Mouse (Mus musculus) kidney, embryonic 15.5 days (tissue): ENCODE measurements at regions not wholly inside any gene's neighbourhood (a gene's known extent, or its start where the extent isn't known, plus 50 kb on each side); places are given as distances from the start of the nearest gene placed in this dataset.
"Not testable (repeated sequence)": the region's sequence is repeated elsewhere in the genome, so short reads cannot be mapped to it uniquely, and the experiment has no call there.

Experiments
- ATAC-seq: fragments of 200-750 bp; cut with Nextera tagmentation; replicated peaks from 2 replicates; pipeline ENCODE4 v1.8.0; 2017; ENCODE audit warnings: moderate TSS enrichment; ENCODE audit not compliant: low FRiP score
- H3K27ac ChIP-seq: fragments of 300-500 bp; sonication (generic); 2 replicates; pipeline ENCODE4 v1.5.1; 2015; ENCODE audit warnings: mild to moderate bottlenecking, inconsistent platforms
- H3K27me3 ChIP-seq: fragments of 300-500 bp; sonication (generic); 2 replicates; pipeline ENCODE4 v1.6.1; 2015; ENCODE audit warnings: inconsistent platforms
- H3K36me3 ChIP-seq: fragments of 300-500 bp; sonication (generic); 2 replicates; pipeline ENCODE4 v1.6.1; 2015; ENCODE audit warnings: inconsistent platforms
- H3K4me1 ChIP-seq: fragments of 300-500 bp; sonication (generic); 2 replicates; pipeline ENCODE4 v1.6.1; 2015; ENCODE audit warnings: inconsistent platforms
- H3K4me2 ChIP-seq: fragments of 300-500 bp; sonication (generic); 2 replicates; pipeline ENCODE4 v1.6.1; 2015; ENCODE audit warnings: moderate library complexity, mild to moderate bottlenecking, inconsistent platforms
- H3K4me3 ChIP-seq: fragments of 300-500 bp; sonication (generic); replicated peaks from 2 replicates; pipeline ENCODE4 v1.5.1; 2015; ENCODE audit warnings: mild to moderate bottlenecking, inconsistent platforms
- H3K9ac ChIP-seq: fragments of 300-500 bp; sonication (generic); 2 replicates; pipeline ENCODE4 v1.6.1; 2015; ENCODE audit warnings: mild to moderate bottlenecking, inconsistent platforms
- H3K9me3 ChIP-seq: fragments of 300-500 bp; sonication (generic); replicated peaks from 2 replicates; pipeline ENCODE4 v1.6.1; 2016; ENCODE audit warnings: inconsistent platforms
- WGBS: fragments of 180-500 bp; shearing (Covaris S2); methylation state at CpG from one replicate; pipeline ENCODE4 v1.1.7; 2015; ENCODE audit warnings: mixed read lengths; 5-methylcytosine and 5-hydroxymethylcytosine counted together

GRCm38 (mm10) chr3:82290373-82290772 lies 67.5 kb upstream of the Map9 start:
- Histone ChIP-seq H3K36me3 (no peaks in the 10 kb centered on the region), H3K4me1 (no peaks in the 10 kb centered on the region), H3K4me2 (no peak overlapping the region), H3K27ac (no peak overlapping the region), H3K9ac (no peak overlapping the region), H3K9me3 (no peaks in the 10 kb centered on the region), H3K4me3 (no peak overlapping the region), H3K27me3 (no peaks in the 10 kb centered on the region)
- WGBS: 78% methylated on average over 2 of the region's 2 CpGs
- ATAC-seq: no peak

- no peak overlapping the region for H3K4me3 ChIP-seq
- 71% methylated on average over 6 of the region's 6 CpGs for WGBS
- H3K9ac ChIP-seq: no peak overlapping the region
- H3K27me3 ChIP-seq: no peaks in the 10 kb centered on the region
- H3K4me1 ChIP-seq: no peaks in the 10 kb centered on the region
- no peak overlapping the region for H3K4me2 ChIP-seq
- no peak overlapping the region for H3K27ac ChIP-seq
- H3K36me3 ChIP-seq: no peaks in the 10 kb centered on the region
- H3K9me3 ChIP-seq: no peaks in the 10 kb centered on the region
- no peak for ATAC-seq
Measured at GRCm38 (mm10) chr3:82288996-82289395, 68.8 kb upstream of the Map9 start.

- Histone ChIP-seq H3K4me2 (no peak overlapping the region), H3K4me1 (no peaks in the 10 kb centered on the region), H3K27me3 (no peaks in the 10 kb centered on the region), H3K27ac (peak overlapping the region; percentile 16; the same call in 1 of the 2 replicates), H3K9ac (no peak overlapping the region), H3K36me3 (no peaks in the 10 kb centered on the region), H3K4me3 (no peak overlapping the region), H3K9me3 (no peaks in the 10 kb centered on the region)
- ATAC-seq: no peak
Measured at GRCm38 (mm10) chr3:82276977-82277714, 80.7 kb upstream of the Map9 start.

GRCm38 (mm10) chr3:82275822-82276203 lies 82.0 kb upstream of the Map9 start:
- 53% methylated on average over 4 of the region's 4 CpGs for WGBS
- H3K9me3 ChIP-seq: no peaks in the 10 kb centered on the region
- no peak overlapping the region for H3K9ac ChIP-seq
- no peaks in the 10 kb centered on the region for H3K27me3 ChIP-seq
- peak overlapping the region; percentile 61 for H3K27ac ChIP-seq
- ATAC-seq: 0 out of 2 replicates have a peak, but pooled peaks have one; percentile 29
- H3K4me3 ChIP-seq: no peak overlapping the region
- H3K36me3 ChIP-seq: no peaks in the 10 kb centered on the region
- H3K4me2 ChIP-seq: no peak overlapping the region
- H3K4me1 ChIP-seq: no peaks in the 10 kb centered on the region

- H3K4me2 ChIP-seq: no peak overlapping the region
- peak; percentile 83; the same call in 1 of the 2 replicates for ATAC-seq
Measured at GRCm38 (mm10) chr3:82274945-82275821, 82.7 kb upstream of the Map9 start.

GRCm38 (mm10) chr3:82274196-82274937 lies 83.5 kb upstream of the Map9 start:
- H3K36me3 ChIP-seq: no peaks in the 10 kb centered on the region
- H3K4me3 ChIP-seq: no peak overlapping the region
- H3K27me3 ChIP-seq: no peaks in the 10 kb centered on the region
- ATAC-seq: 0 out of 2 replicates have a peak, but pooled peaks have one; percentile 25
- H3K27ac ChIP-seq: peak overlapping the region; percentile 61
- no peak overlapping the region for H3K4me2 ChIP-seq
- H3K9ac ChIP-seq: no peak overlapping the region
- 47% methylated on average over 6 of the region's 6 CpGs for WGBS
- no peaks in the 10 kb centered on the region for H3K9me3 ChIP-seq
- no peaks in the 10 kb centered on the region for H3K4me1 ChIP-seq

More at GRCm38 (mm10) chr3:82274945-82275821, 82.7 kb upstream of the Map9 start:
- WGBS: 47% methylated on average over 7 of the region's 7 CpGs
- H3K4me1 ChIP-seq: no peaks in the 10 kb centered on the region
- no peak overlapping the region for H3K4me3 ChIP-seq
- H3K9me3 ChIP-seq: no peaks in the 10 kb centered on the region
- H3K9ac ChIP-seq: no peak overlapping the region
- H3K27me3 ChIP-seq: no peaks in the 10 kb centered on the region
- peak overlapping the region; percentile 61 for H3K27ac ChIP-seq
- no peaks in the 10 kb centered on the region for H3K36me3 ChIP-seq

GRCm38 (mm10) chr3:82273511-82273910 lies 84.3 kb upstream of the Map9 start:
- not testable (repeated sequence) for H3K4me3 ChIP-seq, H3K36me3 ChIP-seq, H3K9ac ChIP-seq, H3K27me3 ChIP-seq, H3K4me2 ChIP-seq, ATAC-seq, H3K9me3 ChIP-seq, H3K4me1 ChIP-seq, H3K27ac ChIP-seq
- WGBS: 77% methylated on average over 2 of the region's 2 CpGs

GRCm38 (mm10) chr3:82271965-82272364 lies 85.9 kb upstream of the Map9 start:
- H3K4me1 ChIP-seq: no peaks in the 10 kb centered on the region
- no peak overlapping the region for H3K27ac ChIP-seq
- H3K27me3 ChIP-seq: no peaks in the 10 kb centered on the region
- H3K9ac ChIP-seq: no peak overlapping the region
- H3K36me3 ChIP-seq: no peaks in the 10 kb centered on the region
- no peak overlapping the region for H3K4me2 ChIP-seq
- H3K9me3 ChIP-seq: no peaks in the 10 kb centered on the region
- no peak for ATAC-seq
- no peak overlapping the region for H3K4me3 ChIP-seq
- 90% methylated on average over 1 of the region's 1 CpGs for WGBS

- Histone ChIP-seq H3K27ac (peak overlapping the region; percentile 57; the same call in 1 of the 2 replicates), H3K36me3 (no peaks in the 10 kb centered on the region)
- 64% methylated on average over 1 of the region's 1 CpGs for WGBS
Measured at GRCm38 (mm10) chr3:82265941-82266340, 91.9 kb upstream of the Map9 start.

GRCm38 (mm10) chr3:82261976-82262375 lies 95.9 kb upstream of the Map9 start:
- no peak overlapping the region for H3K9ac ChIP-seq
- 53% methylated on average over 3 of the region's 3 CpGs for WGBS
- H3K4me1 ChIP-seq: peaks cover 4% of the 10 kb centered on the region
- H3K4me2 ChIP-seq: no peak overlapping the region
- H3K36me3 ChIP-seq: no peaks in the 10 kb centered on the region
- no peak overlapping the region for H3K4me3 ChIP-seq
- H3K27me3 ChIP-seq: no peaks in the 10 kb centered on the region
- peak overlapping the region; percentile 82; the same call in 1 of the 2 replicates for H3K27ac ChIP-seq
- no peaks in the 10 kb centered on the region for H3K9me3 ChIP-seq
- peak; percentile 75 for ATAC-seq

More at GRCm38 (mm10) chr3:82265941-82266340, 91.9 kb upstream of the Map9 start:
- H3K9me3 ChIP-seq: no peaks in the 10 kb centered on the region
- 0 out of 2 replicates have a peak, but pooled peaks have one; percentile 36 for ATAC-seq
- H3K4me2 ChIP-seq: no peak overlapping the region
- H3K9ac ChIP-seq: no peak overlapping the region
- H3K27me3 ChIP-seq: no peaks in the 10 kb centered on the region
- no peak overlapping the region for H3K4me3 ChIP-seq
- H3K4me1 ChIP-seq: peaks cover 4% of the 10 kb centered on the region

GRCm38 (mm10) chr3:82259986-82260652 lies 97.7 kb upstream of the Map9 start:
- Histone ChIP-seq H3K27ac (peak overlapping the region; percentile 61), H3K27me3 (no peaks in the 10 kb centered on the region), H3K4me3 (no peak overlapping the region), H3K4me1 (peaks cover 4% of the 10 kb centered on the region), H3K36me3 (no peaks in the 10 kb centered on the region), H3K4me2 (no peak overlapping the region), H3K9me3 (no peaks in the 10 kb centered on the region), H3K9ac (no peak overlapping the region)
- ATAC-seq: peak; percentile 85
- WGBS: 58% methylated on average over 4 of the region's 4 CpGs
